Mouse (Mus musculus) cerebellum, adult (tissue): ENCODE measurements around the gene Olfr282.

Source experiments
- ATAC-seq: cut with Nextera tagmentation; 2 replicates; pipeline ENCODE4 v1.9.2; 2017; ENCODE audit warnings: mild to moderate bottlenecking, moderate library complexity, mixed read lengths; ENCODE audit not compliant: insufficient number of reproducible peaks, low FRiP score, low TSS enrichment

Olfr282 gene

DNA sequence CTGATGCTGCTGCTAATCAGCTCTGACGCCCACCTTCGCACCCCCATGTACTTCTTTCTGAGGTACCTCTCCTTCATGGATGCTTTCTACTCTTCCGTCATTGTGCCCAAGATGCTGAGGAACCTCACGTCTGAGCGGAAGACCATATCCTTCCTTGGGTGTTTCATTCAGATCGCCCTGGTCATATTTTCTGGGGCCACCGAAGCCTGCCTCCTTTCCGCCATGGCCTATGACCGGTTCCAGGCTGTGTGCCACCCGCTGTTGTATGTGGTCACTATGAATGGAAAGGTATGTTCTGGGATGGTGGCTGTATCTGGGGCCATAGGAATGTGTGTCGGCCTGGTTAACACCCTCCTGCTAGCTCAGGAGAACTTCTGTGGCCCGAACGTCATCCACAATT lies 40.5 kb downstream of the Olfr282 start:
- no peak for ATAC-seq

DNA sequence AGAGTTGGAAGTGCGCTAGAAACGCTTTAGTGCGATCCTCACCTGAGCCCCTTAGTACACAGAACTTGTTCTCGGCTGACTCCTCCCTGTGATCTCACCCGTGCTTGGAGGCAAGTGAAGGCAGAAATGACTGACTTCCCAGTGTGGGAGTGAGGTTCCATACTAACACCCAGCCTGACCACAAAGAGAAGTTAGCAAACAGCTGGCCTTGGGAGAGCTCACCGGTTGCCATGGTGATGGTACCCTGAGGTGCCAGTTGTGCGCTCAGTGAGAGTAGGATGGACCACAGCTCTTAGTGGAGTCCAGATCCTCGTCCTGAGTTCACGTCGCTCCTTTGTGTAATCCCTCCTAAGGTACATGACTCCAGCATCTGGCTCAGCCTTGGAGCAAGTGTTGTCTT lies 43.9 kb downstream of the Olfr282 start:
- ATAC-seq, result no peak

DNA sequence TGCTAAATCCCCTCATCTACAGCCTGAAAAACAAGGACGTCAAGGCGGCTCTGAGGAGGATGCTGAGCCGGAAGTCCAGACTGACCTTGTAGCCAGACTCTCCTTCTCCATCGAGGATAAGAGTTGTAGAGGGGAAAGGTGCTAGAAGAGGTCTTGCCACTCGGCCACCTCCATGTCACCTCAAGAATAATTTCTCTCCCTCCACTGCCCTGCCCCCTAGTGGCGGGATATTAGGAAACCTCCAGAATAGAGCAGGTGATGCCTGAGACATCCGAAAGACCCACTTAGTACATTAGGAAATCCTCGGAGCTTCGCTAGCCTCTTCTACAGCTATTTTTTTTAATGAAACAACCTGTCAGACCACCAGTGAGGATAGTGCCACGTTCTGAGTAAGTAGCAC lies 44.4 kb downstream of the Olfr282 start:
- ATAC-seq, result no peak

DNA sequence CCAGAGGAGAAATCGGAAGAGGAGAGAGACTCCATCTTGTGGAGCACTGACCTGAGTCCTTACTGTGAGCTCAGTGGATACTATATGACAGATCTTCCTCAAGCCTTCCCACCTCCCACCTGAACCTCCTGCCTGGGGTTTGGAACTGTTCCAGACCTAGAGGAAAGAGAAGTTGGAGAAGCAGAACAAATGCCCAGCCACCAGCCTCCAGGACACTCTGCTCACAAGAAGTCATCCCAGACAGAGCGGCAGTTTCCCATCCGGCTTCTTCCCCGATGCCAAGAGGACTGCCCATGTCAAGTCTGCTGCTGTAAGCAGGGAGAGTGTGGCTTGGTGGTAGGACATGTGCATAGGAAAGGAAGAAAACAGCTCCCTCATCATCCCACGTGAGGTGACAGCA lies 45.3 kb downstream of the Olfr282 start:
- ATAC-seq, result no peak

DNA sequence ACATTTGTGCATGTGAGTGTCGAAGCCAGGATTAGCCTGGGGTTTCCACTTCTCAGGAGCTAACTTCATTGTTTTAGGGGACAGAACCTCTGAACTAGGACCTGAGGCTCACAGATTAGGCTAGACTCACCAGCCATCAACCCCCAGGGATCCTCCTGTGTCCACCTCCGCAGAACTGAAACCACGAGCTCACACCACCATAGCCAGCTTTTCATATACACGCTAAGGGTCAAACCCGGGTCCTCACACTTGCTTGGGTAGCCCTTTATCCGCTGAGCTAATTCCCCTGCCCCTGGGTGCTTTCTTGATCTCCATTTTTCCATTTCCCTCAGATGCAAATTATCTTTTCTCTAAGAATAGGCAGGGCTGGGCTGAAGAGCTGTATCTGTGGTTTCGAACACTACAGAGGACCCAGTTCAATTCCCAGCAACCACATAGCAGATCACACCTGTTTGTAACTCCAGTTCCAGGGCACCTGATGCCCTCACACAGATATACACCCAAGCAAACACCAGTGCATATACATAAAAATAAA lies 48.6 kb downstream of the Olfr282 start:
- no peak for ATAC-seq

DNA sequence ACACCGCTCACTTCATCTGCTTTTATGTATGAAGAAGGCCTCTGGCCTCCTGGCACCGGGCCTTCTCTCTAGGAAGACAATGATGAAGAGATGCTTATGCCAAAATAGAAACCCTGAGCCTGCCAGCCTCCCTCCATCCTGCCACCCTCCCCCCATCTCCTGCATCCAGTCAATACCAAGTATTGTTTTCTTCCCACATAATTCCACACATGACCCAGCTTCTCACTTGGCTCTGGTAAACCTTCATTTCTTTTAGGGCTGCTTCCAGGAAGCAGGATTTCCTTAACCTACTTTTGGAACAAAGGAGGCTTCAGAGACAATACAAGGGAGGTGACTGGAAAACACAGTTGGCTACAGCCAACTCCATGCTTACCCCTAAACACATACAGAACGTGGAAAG lies 51.7 kb downstream of the Olfr282 start, which contains the start of gene Lalba:
Gene Lalba, minus strand, starts transcription at position 21 of the 400 bp plus-strand sequence.
- ATAC-seq, result no peak

DNA sequence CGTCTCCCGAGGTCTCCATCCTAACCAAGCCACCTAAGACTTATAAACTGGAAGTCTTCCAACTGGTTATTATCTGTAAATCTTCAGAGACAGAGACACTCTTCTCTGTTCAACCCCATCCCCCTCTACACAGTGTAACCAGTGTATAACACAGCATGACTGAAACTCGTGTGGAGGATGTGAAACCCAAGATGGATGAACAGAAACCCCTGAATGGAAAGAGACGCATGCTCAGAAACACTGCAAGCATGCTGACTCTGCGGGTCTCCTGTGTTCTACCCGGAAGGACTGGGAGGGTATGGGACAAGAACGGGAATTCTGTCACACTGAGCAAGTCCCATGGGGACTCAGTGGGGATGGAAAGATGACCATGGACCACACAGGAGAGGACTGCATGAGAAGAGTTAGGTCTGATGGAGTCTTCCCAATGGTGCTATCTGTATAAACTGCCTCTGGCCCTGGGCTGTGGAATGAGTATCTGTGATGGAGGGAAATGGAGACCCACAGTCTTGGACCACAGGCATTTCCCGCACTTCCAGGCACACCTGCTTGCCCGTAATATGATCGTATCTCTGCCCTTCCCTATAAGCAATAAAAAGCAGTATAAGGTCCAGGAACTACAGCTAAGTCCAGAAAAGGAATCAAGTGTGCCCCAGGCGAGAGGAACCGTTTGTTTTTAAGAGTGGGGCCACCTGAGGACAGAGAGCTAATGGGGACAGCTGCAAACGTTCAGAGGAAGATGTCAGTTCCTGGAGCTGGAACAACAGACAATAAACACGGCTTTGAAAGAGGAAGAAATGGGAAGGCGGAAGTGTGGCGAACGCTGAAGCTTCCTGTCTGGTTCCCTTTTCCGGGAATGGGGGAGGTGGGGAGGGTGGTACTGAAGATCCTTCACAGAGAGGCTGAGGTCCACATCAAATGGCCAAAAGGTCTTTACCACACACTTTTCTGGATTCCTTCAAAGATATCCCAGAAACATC lies 53.2 kb downstream of the Olfr282 start:
- ATAC-seq, result no peak

DNA sequence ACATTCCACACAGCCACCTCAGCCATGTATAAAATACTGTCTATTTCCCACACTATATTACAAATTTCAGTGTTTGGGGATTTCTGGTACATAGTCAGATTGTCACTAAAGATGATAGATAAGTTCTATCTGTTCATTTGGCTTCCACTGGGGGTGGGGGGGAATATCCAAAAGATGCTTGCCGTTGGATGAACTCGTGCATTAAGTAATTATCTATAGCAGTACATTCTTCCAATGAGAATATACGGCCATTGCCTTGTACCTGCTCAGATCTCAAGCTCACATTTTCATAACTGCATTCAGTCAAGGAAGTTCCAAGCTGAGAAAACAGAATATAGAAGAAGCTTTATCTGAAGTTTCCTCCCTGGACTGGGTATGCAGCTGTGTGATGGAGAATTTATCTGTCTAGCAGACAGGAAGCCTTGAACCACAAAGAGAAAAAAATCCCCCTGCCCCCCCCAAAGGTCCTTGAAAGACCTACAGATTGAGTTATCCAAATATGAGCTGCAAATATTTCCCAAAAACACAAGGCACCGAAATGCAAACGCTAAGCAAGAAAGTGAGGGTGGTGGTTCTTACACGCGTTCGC lies 55.5 kb downstream of the Olfr282 start:
- no peak for ATAC-seq
